Mouse (Mus musculus): Measurements from ENCODE around the gene Prune2. TPM values are rescaled to one million over a fixed set of nuclear protein-coding genes. Genes with fewer than 3 reads are reported as not detected.

Gene Prune2
- polyA plus RNA-seq, 1 experiment = 1.6 TPM

DNA sequence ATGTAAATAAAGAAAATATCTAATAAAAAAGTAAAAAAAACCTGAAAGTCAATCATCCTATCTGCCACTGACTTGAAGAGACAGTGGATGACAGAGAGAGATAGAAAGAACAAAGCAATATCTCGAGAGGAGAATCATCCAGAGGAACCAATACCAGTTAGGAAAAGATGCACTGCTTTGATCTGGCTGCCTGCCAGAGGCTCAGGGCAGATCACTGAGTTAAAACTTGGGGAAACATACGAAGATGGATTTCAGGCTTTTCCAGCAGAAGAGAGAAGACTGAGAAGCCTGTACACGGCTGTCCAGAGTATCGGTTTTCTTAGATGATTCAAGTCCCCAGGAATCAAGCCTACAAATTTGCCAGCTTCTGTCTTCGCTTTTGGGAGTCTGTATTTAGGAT is 287.0 kb downstream of the Prune2 start:
- DNase-seq (ENCODE audit: low read depth, low spot score) = no peak
- WGBS = 76% methylated on average over 5 of the region's 5 CpGs

DNA sequence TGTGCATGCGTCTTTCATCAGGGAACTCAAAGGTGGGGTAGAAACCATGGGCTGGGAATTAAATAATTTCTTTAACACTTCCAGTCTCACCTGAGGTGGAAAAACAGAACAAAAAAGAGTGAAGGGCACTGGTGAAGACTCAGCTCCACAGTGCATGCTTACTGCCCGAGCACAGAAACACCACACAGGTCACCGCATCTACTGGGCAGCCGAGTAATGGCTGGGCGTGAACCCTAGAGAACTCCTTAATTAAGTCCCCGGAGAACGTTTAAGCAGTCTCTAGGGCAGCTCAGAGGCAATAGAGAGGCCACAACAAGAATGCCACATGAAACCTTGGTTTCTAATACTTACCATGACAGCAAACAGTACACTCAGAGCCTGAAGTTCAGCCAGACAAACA is 288.6 kb downstream of the Prune2 start:
- DNase-seq (ENCODE audit: low read depth, low spot score) = no peak
- WGBS = 75% methylated on average over 7 of the region's 7 CpGs

DNA sequence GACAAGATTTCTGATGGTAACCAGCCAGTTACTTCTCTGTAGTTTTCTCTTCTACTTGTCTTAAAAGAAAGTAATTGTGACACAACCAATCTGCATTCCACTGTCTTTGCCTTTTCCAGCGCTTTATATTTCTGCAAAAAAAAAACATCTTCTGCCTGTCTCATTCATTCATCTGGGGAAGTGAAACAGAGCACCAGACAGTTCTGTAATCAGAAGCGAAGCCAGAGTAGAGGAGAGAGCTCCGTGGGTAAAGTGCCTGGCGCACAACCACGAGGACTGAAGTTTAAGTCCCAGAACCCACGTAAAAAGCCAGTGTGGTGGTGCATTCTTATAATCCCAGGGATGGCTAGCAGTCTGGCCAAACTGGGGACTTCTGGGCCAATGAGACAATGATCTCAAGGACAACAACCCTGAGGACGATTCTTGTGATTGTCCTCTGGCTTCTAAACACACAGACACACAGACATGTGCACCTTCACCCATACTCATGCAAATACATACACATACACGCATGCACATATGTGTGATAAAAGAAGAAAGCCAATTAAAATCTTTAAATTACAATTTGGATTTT is 291.5 kb downstream of the Prune2 start:
- WGBS = 76% methylated on average over 8 of the region's 8 CpGs
- no peak for DNase-seq (ENCODE audit: low read depth, low spot score)

DNA sequence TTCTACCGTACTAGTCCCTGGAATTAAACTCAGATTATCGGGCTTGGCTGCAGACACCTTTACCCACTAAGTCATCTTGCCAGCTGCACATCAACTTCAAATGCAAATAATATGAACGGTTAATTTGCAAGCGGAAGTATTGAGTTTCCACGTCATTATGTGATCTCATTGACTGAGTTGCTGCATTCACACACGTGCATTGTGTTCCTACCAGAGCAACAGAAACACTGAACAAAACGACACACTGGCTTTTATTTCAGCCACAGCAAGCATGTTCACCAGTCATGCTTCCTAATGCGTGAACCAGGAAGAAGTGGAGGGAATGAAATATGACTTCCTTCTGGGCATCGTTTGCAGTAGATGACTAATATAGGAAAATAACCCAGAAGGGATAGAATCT is 293.8 kb downstream of the Prune2 start:
- WGBS = 68% methylated on average over 9 of the region's 9 CpGs
- DNase-seq (ENCODE audit: low read depth, low spot score) = no peak

DNA sequence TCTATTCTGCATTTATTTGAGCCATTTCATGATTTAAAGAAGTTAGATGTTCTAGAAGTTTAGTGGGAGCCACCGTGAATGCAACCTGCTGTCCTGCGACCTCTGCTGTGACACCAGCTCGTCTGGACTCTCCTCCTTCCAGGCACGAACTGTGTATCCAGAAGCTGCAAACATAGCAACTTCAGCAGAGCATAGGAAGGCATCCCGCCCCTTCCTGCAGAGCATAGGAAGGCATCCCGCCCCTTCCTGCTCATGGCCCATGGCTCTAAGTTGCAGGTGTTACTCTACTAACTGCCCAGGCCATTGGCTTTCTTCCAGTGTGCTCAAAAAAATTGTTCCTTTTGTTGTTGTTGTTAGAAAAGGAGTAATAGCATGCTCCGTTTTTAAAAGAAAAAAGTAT is 294.9 kb downstream of the Prune2 start:
- DNase-seq (ENCODE audit: low read depth, low spot score) = no peak
- whole genome bisulfite sequencing = 82% methylated on average over 7 of the region's 7 CpGs

DNA sequence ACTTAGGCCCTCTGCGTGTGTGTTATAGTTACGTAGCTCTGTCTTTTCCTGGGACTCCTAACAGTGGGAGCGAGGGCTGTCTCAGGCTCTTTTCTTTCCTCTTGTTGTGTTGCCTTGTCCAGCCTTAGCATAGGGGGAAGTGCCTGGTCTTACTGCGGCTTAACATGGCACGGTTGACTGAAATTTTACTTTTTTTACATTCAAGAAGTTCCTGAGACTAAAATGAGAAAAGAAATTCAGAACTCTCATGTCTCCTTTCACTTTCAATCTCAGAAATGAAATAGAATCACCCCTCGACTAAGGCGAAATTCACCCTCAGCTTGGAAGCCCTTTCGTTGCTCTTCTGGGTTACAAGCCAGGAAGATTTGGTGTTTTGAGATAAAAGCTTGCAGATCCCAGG is 295.5 kb downstream of the Prune2 start:
- WGBS = 88% methylated on average over 8 of the region's 8 CpGs
- no peak for DNase-seq (ENCODE audit: low read depth, low spot score)

DNA sequence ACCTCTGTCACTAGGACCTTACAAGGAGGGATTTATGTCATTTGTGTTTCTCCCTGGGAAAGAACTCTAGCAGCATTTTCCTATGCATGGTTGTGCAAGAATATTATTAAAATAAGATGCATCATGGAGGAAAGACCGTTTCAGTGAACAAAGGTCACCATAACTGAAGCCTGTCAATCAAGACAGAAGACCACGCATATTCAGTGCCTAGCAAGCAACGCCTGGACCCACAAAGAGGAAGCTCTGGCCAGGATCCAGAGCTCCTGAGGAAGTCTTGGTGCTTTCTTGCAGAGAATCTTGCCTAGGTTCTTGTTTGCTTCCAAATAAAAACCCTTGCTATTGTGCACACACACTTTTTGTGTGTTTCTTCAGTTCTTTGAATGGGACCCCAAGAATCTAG is 296.9 kb downstream of the Prune2 start:
- DNase-seq (ENCODE audit: low read depth, low spot score) = no peak
- WGBS = 32% methylated on average over 3 of the region's 3 CpGs

DNA sequence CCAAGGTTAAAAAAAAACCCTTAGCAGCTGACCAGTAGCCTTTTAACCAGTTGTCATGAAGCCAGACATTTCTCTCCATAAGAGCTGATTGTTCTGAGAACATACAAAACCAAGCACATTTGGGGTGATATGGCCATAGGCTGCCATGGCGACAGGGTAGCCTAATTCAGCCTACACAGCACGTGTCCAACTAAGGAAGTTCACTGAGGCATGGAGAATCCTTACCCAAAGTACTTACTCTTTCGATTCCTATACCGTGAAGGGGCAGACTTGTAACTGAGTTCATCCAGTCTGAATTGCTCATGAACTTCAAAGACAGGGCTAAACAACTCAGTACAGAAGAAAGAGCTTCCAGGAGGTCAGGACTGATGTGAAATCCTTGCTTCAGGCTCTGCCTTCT is 299.6 kb downstream of the Prune2 start:
- no peak for DNase-seq (ENCODE audit: low read depth, low spot score)
- WGBS = 78% methylated on average over 4 of the region's 4 CpGs

DNA sequence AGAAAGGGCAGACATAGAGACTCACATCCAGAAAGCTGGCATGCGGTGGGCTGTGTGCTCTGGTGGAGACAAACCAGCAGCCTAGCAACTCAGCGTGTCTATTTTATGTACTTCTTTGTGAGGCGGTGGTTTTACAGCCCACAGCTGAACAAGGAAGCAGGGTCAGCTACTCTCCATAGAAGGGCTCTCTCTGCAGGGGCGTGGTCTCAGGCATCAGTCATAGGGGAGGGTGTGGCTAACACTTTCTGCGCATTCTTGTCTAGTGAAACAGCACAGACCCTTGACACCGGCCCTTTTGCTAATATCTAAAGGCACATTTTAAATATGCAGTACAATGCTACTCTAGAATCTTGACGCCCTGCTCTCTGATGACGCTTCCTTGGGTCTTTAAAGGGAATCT is 300.5 kb downstream of the Prune2 start:
- DNase-seq (ENCODE audit: low read depth, low spot score) = no peak
- 28% methylated on average over 8 of the region's 8 CpGs for WGBS

DNA sequence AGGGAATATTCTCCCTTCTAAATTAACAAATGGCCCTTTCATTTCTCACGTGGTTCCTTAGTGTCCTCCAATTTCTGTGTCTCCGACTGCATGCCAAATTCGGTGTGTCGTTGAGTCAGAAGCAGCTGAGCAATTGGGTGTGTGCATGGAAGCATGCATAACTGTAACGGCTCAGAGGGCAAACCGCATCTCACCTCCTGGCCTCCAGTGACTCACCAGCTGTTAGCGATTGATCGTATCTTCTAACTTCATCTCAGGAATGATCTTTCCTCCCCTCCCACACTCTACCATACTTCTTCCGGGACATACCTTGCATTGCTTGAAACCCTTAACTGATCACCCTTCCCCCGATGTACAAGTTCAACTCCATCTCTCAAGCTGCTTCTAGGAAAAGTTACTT is 300.9 kb downstream of the Prune2 start:
- WGBS = 64% methylated on average over 10 of the region's 10 CpGs
- no peak for DNase-seq (ENCODE audit: low read depth, low spot score)

DNA sequence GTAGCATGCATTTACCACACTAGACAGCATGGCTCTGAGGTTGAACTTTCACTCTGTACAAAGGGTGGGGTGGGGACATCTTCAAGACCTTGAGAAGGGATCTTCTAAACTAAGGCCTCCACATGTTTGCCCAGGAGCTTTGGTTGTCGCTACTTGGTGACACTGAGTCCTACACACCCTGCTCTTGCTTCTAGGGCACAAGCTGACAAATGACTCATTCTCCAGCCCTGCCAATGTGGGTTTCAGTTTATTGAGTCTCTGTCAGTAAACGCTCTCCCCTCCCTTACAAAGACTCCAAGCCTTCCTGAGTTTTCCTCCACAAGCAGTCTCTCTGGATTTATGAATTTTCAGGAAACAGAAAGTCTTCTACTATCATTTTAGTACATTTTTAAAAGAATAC is 307.3 kb downstream of the Prune2 start:
- 34% methylated on average over 2 of the region's 2 CpGs for WGBS
- no peak for DNase-seq (ENCODE audit: low read depth, low spot score)

DNA sequence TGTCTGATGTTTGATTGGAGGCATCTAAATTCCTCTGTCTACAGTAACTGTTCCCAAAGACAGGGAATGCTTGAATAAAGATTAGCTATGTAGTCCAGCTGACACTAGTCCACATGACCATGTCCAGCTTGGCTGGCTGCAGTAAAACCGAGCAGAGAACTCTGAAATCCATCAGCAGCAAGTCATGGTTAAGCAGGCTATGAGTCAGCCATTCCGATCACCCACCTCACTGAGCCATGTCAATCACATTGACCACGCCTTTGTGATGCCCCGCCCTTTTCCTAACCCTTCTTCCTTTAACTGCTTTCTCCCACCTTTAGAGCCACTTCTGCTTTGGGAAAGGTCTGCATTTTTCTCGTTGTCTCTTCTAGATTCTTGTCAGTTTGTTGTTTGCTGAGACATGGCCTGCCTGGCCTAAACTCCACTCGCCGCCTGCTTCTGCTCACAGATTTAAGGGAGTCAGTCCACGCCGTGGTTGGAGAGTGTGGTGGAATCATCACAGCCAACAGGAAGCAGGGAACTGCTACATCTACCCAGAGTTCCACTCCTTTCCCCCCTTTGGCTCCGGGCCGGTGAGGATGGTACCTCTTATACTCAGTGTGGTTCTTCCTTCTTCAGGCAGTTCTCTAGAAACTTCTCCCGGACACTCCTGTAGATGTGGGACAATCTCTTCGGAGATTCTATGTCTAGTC is 307.9 kb downstream of the Prune2 start:
- WGBS = 76% methylated on average over 13 of the region's 13 CpGs
- DNase-seq (ENCODE audit: low read depth, low spot score) = no peak

DNA sequence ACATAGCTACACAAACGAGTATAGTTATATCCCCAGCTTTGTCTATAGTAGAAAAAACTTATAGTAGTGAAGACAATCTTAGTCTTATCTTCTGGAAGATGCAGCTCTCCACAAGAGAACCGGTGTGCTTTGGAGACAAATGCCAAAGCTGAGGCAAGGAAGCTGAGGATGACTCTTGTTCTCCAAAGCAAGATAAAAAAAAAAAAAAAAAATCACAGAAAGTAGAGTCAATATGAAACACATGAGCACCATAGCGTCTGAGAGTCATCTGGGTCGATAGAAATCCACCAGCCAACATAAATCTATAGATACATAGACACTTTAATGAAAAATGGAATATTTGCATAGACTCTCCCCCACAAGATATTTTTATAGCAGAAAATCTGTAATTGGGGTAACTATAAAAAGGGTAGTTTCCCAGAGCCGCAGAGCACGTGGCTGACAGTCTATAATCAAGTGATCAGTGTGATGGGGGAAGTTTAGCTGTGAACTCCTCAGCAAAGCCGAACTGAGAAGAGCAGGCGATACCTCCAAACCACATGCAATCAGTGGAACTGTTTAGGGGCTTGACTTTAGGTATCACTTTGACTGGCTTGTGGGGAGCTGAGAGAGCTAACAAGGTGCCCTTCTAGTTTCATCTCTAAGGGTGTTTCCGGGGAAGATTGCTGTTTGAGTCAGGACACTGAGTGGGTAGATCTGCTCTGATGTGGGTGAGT is 308.7 kb downstream of the Prune2 start:
- WGBS = 76% methylated on average over 9 of the region's 9 CpGs
- DNase-seq (ENCODE audit: low read depth, low spot score) = no peak

DNA sequence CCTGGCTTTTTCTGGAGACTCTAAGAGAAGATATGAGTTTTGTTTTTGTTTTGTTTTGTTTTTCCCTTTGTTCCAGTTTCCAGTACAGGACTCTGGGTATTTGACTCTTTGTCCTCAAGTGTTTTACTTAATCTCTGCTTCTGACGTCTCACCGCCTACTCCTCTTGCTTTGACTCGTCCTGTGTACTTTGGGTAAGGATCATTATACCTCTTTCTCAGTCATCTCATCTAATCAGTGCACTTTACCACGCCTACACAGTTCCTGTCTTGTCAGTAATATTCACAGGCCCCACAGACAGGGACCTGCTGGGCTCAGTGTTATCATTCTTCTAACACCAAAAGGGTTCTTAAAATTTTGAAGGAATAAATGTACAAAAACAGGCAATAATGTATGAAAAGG is 312.8 kb downstream of the Prune2 start:
- WGBS = 70% methylated on average over 4 of the region's 4 CpGs
- no peak for DNase-seq (ENCODE audit: low read depth, low spot score)

DNA sequence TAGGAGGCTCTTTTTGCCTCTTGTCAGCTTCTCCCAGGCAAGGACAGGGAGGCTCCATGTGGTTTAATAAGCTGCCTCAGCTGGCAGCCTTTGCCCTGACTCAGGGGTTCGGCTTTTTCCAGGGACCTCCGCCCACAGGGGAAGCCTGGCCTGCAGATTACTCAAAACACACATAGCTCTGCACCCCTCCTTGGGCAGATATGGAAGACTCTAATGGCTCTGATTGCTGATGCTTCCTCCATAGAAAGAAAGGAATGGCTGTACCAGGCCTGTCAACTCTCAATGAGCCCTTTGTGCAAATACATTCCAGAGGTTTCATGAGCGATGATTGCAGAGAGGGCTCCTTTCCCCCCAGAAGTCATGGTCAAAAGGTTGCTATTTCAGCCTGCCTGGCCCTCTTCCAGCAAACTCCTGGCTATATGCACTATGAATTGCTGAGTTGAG is 315.3 kb downstream of the Prune2 start:
- no peak for DNase-seq (ENCODE audit: low read depth, low spot score)
- 27% methylated on average over 3 of the region's 3 CpGs for WGBS

DNA sequence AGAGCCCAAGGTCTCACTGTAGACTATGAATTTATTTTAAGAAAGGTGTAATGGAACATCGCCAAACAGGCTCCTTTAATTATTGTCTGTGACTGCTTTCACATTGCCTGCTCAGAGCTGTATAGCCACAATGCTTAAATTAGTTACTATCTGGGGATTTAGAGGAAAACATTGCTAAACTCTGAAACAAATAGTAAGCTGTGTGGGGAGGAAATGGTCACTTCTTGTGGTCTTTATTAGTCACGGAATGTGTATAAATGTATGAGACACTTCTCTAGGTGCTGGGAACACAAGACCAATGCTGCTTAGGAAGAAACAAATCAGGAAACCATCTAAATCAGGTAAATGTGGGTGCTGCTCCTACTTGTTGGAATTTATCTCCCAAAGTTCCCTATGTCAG is 317.1 kb downstream of the Prune2 start:
- no peak for DNase-seq (ENCODE audit: low read depth, low spot score)
- WGBS = 65% methylated on average over 2 of the region's 2 CpGs

Other genes with a start within 250 kb of the Prune2 start
- 2.6 and 3.8 TPM in 2 replicates for gene Vps13a, start 175.2 kb upstream of the Prune2 start, polyA plus RNA-seq (2012; rRNA removed)
- gene Foxb2, start 82.3 kb upstream of the Prune2 start, polyA plus RNA-seq (2012; rRNA removed) = not detected in 2 replicates

All from large intestine, adult 2 months (tissue).